Mouse (Mus musculus) hindbrain, embryonic 13.5 days (tissue): Measurements from ENCODE around the gene Sorl1. TPM values are rescaled to one million over a fixed set of nuclear protein-coding genes. Genes with fewer than 3 reads are reported as not detected.

Experiments used
- ATAC-seq: fragments of 200-750 bp; cut with Nextera tagmentation; 2 replicates; pipeline ENCODE4 v1.8.0; 2017; ENCODE audit warnings: moderate TSS enrichment; ENCODE audit not compliant: low FRiP score
- H3K27ac ChIP-seq: fragments of 300-500 bp; sonication (generic); 2 replicates; pipeline ENCODE4 v1.5.1; 2015; ENCODE audit warnings: inconsistent platforms, mild to moderate bottlenecking, moderate library complexity
- H3K27me3 ChIP-seq: fragments of 300-500 bp; sonication (generic); 2 replicates; pipeline ENCODE4 v1.6.1; 2015; ENCODE audit warnings: mild to moderate bottlenecking, inconsistent platforms
- H3K36me3 ChIP-seq: fragments of 300-500 bp; sonication (generic); 2 replicates; pipeline ENCODE4 v1.6.1; 2015; ENCODE audit warnings: mild to moderate bottlenecking, inconsistent platforms
- H3K4me1 ChIP-seq: fragments of 300-500 bp; sonication (generic); replicated peaks from 2 replicates; pipeline ENCODE4 v1.6.1; 2015; ENCODE audit warnings: inconsistent platforms
- H3K4me2 ChIP-seq: fragments of 300-500 bp; sonication (generic); 2 replicates; pipeline ENCODE4 v1.6.1; 2015; ENCODE audit warnings: inconsistent platforms, mild to moderate bottlenecking, moderate library complexity
- H3K4me3 ChIP-seq: fragments of 300-500 bp; sonication (generic); 2 replicates; pipeline ENCODE4 v1.5.1; 2015; ENCODE audit warnings: mild to moderate bottlenecking, inconsistent platforms
- H3K9ac ChIP-seq: fragments of 300-500 bp; sonication (generic); 2 replicates; pipeline ENCODE4 v1.6.1; 2015; ENCODE audit warnings: mild to moderate bottlenecking, inconsistent platforms
- H3K9me3 ChIP-seq: fragments of 300-500 bp; sonication (generic); 2 replicates; pipeline ENCODE4 v1.6.1; 2016; ENCODE audit warnings: inconsistent platforms
- WGBS: fragments of 180-500 bp; shearing (Covaris S2); methylation state at CpG from one replicate; pipeline ENCODE4 v1.1.7; 2015; 5-methylcytosine and 5-hydroxymethylcytosine counted together
- polyA plus RNA-seq: library from polyadenylated mRNA; unstranded; fragments of >200 nt; fragmentation: Nextera tagmentation; extraction: Ambion mirVana; gene quantifications from 2 replicates; pipeline ENCODE4 v1.2.1, GENCODE M21; 2015

Gene Sorl1
- polyA plus RNA-seq, 1 experiment from 2014 or later: 12.8 TPM

DNA sequence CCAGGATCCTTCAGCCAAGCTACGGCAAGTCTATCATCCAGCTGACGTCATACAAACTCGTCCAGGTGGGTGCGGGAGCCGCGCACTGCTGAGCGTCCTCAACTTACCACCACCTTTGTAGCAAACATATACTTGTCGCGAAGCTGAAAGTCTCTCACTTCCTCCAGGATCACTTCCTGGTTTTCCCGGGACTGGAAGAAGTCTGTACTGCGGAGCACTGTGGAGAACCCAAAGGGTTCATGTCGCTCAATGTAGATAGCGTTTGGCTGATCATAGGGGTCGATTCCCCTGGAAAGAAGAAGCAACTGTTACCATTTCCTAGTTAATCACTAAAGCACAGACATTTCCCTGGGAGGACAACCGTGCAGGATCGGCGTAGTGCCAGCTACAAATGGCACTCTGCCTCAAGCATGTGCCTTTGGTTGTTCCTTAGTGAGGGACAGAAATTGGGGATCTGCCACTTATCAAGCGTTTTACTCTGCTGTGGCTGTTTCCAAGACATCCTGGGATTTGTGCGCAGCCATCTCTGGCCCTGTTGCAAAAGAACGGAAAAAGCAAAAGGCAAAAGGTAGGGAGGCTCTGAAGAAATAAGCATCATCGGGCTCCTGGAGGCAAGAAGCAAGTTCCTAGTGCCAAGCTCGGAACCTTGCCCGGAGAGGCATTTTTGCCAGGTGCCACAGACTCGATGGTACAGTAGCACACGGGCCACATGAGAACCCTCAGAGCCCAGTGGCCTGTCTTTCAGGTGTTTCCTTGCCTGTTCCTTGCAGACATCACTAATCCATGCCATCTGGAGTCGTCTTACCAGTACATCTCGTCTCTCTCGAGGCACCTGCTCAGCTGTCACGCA, 42.2 kb downstream of the Sorl1 start:
- Histone ChIP-seq H3K9ac (no peak overlapping the region), H3K27me3 (no peaks in the 10 kb centered on the region), H3K36me3 (peaks cover 31% of the 10 kb centered on the region), H3K4me3 (no peak overlapping the region), H3K27ac (no peak overlapping the region), H3K4me1 (no peaks in the 10 kb centered on the region; the same call in 1 of the 2 replicates), H3K4me2 (no peak overlapping the region), H3K9me3 (no peaks in the 10 kb centered on the region)
- WGBS: 96% methylated on average over 29 of the region's 29 CpGs
- no peak for ATAC-seq

DNA sequence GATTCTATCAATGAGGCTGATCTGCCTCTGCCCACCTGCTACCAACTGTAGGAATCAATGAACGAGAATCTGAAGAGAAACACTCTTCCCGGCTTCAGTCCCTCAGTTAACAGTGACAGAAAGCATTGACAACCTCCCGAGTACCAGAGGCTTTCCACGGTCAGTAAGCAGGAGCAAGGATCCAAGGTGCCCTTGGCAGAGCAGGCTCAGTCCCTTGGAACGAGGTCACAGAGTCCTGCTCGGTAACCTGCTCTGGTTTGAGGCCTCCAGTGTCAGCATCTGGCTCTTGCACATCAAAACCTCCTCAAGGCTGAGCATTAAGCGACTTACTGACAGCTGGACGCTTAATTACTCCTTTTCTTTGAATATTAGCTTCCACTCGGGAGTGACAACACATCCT, 43.4 kb downstream of the Sorl1 start:
- no peaks in the 10 kb centered on the region; the same call in 1 of the 2 replicates for H3K4me1 ChIP-seq
- H3K4me2 ChIP-seq: no peak overlapping the region
- no peak overlapping the region for H3K4me3 ChIP-seq
- no peaks in the 10 kb centered on the region for H3K27me3 ChIP-seq
- H3K9me3 ChIP-seq: no peaks in the 10 kb centered on the region
- peaks cover 37% of the 10 kb centered on the region for H3K36me3 ChIP-seq
- no peak overlapping the region for H3K27ac ChIP-seq
- WGBS: 79% methylated on average over 9 of the region's 9 CpGs
- no peak for ATAC-seq
- no peak overlapping the region for H3K9ac ChIP-seq

DNA sequence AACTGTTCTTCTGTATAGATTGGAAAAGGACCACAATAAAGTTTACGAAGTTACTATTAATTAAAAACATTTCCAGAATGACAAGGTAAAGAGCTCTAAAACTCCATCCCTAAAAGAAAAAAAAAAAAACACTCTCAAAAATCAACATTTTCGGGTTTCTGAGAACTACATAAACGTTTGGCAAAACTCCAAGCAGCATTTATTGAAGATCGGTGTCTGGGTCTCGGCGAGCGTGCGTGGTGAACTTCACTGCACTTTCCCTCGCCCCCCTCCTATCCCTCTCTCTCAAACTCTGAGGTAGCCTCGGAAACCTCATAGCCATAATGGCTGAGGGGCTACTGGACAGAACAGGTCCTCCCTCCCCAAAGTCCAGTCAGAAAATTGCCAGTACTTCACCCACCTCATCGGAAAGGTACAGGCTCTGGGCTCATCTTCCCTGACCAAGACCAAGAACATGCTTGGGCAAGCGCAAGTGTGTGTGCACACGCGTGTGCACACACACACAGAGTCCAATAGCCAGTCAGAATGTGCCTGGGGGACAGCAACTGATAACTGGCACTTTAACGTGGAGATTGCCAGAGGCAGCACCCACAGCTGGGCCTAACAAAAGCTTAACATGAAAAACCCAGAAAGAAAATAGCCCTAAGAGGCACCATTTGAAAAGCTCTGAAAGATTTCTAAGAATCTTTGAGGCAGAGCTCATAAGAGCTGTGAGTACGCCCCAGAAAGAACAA, 46.8 kb downstream of the Sorl1 start:
- Histone ChIP-seq H3K4me3 (no peak overlapping the region), H3K9me3 (no peaks in the 10 kb centered on the region), H3K4me1 (peaks cover 2% of the 10 kb centered on the region; the same call in 1 of the 2 replicates), H3K27me3 (no peaks in the 10 kb centered on the region), H3K36me3 (peaks cover 37% of the 10 kb centered on the region), H3K4me2 (no peak overlapping the region), H3K9ac (no peak overlapping the region), H3K27ac (no peak overlapping the region)
- no peak for ATAC-seq
- WGBS: 89% methylated on average over 16 of the region's 16 CpGs

DNA sequence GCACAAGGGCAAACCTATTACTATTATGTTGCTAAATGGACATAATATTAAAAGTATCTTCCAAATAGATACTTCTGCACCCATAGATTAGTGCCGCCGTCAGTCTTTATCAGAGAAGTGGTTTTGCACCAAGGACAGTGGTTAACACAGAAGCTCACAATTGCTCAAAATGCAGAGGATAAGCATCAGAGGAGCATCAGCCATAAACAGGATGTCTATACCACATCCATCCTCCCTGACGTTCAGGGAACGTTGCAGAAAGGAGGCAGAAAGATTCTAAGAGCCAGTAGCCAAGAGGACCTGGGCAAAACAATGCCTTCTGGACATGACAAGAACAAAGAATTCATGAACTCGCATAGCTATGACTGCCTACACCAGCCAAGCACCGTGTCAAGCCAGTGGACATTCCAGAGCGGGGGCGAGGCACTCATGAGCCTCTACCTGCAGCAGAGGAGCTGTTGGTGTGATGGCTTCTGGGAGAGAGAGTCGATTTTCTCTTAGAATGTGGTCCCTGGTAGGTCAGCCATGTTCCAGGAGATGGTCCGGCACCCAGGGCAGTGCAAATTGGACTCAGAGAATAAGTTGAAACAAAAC, 47.7 kb downstream of the Sorl1 start:
- Histone ChIP-seq H3K4me3 (no peak overlapping the region), H3K4me1 (peaks cover 11% of the 10 kb centered on the region), H3K27ac (no peak overlapping the region), H3K4me2 (no peak overlapping the region), H3K9me3 (no peaks in the 10 kb centered on the region), H3K27me3 (no peaks in the 10 kb centered on the region), H3K9ac (no peak overlapping the region), H3K36me3 (peaks cover 29% of the 10 kb centered on the region)
- WGBS: 93% methylated on average over 10 of the region's 10 CpGs
- no peak for ATAC-seq

DNA sequence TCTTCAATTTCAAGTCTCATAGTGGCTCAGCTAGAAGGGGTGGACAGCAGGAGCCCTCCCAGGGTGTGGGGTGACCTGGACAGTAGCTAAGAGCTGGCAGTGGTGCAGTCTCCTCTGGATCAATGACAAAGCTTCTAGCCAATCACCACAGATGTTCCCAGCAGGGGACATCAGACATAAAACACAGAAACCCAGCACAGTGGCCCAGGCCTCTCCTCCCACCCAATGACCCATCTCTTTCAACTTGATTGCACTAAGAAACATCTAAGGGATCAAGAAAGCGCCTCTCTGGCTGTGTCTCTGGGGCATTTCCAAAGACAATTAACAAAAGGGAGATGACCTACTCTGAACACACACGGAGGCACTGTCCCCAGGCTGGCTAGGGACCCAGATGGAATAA, 48.9 kb downstream of the Sorl1 start:
- Histone ChIP-seq H3K9ac (no peak overlapping the region), H3K27me3 (no peaks in the 10 kb centered on the region), H3K27ac (no peak overlapping the region), H3K4me3 (no peak overlapping the region), H3K4me2 (no peak overlapping the region), H3K36me3 (peaks cover 27% of the 10 kb centered on the region), H3K9me3 (no peaks in the 10 kb centered on the region), H3K4me1 (peaks cover 13% of the 10 kb centered on the region; the same call in 1 of the 2 replicates)
- ATAC-seq: no peak
- 22% methylated on average over 2 of the region's 2 CpGs for WGBS

DNA sequence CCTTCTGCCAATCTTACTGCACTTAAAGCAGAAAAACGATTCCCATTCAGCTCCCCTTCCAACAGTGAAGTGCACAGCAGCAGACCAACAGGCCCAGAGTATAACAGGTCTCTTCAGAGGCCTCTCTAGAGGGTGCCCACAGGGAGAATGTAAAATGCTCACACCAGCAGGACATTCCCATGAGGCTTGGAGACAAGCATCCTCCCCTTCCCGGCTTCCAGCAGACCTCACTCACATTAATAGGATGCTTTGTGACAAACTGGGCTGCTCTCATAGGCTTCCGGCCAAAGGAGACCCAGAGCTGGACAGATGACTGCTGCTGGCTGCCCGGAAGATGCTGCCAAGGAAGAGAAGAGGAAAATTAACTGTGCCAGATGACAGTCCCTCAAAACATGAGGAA, 52.1 kb downstream of the Sorl1 start:
- no peak overlapping the region for H3K4me2 ChIP-seq
- H3K9ac ChIP-seq: no peak overlapping the region
- 52% methylated on average over 4 of the region's 4 CpGs for WGBS
- peaks cover 19% of the 10 kb centered on the region for H3K36me3 ChIP-seq
- H3K27ac ChIP-seq: peak overlapping the region; percentile 14; the same call in 1 of the 2 replicates
- H3K4me1 ChIP-seq: peaks cover 32% of the 10 kb centered on the region
- H3K27me3 ChIP-seq: no peaks in the 10 kb centered on the region
- no peak for ATAC-seq
- H3K9me3 ChIP-seq: no peaks in the 10 kb centered on the region
- no peak overlapping the region for H3K4me3 ChIP-seq

DNA sequence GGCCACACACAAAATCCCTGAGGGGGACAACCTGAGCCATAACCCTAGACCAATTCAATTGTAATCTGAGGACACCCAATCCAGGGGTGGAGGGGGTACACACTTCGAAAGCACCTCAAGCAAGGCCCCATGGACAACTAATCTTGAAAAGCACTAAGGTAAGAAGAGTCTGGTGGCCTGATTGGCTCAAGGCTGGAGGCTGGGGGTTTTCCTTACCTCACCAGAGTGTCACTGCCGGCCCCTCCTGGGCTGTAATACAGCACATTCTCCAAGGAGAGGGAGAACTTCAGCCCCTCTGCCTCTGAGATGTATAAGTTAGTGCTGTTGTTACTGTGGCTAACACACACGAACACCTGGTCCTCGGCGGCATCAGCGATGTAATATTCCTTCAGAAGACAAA, 53.2 kb downstream of the Sorl1 start:
- peaks cover 33% of the 10 kb centered on the region for H3K4me1 ChIP-seq
- WGBS: 93% methylated on average over 6 of the region's 6 CpGs
- H3K27me3 ChIP-seq: no peaks in the 10 kb centered on the region
- H3K36me3 ChIP-seq: peaks cover 12% of the 10 kb centered on the region; the same call in 1 of the 2 replicates
- ATAC-seq: no peak
- H3K9ac ChIP-seq: no peak overlapping the region
- H3K9me3 ChIP-seq: no peaks in the 10 kb centered on the region
- no peak overlapping the region for H3K4me3 ChIP-seq
- no peak overlapping the region for H3K27ac ChIP-seq
- H3K4me2 ChIP-seq: no peak overlapping the region

DNA sequence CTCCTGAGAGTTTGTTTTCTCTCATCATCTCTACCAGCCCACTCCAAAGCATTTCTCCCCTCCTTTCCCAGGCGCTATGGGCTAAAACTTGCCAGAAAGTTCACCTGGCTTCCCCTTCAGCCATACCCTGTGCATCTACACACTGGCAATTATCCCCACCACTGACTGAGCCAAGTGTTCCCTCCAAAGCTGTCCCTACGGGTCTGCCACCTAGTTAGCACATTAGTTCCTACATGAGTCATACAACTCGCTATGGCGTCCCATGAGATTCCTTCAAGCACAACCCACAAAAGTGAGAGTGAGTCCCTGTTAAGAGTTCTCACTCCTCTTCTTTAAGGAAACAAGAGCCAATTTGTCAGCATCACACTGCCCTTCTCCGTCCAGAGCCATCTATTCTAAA, 54.6 kb downstream of the Sorl1 start:
- no peak overlapping the region for H3K4me2 ChIP-seq
- no peak for ATAC-seq
- H3K36me3 ChIP-seq: peaks cover 12% of the 10 kb centered on the region; the same call in 1 of the 2 replicates
- H3K4me1 ChIP-seq: peaks cover 33% of the 10 kb centered on the region
- no peak overlapping the region for H3K27ac ChIP-seq
- WGBS: 92% methylated on average over 5 of the region's 5 CpGs
- H3K27me3 ChIP-seq: no peaks in the 10 kb centered on the region
- no peaks in the 10 kb centered on the region for H3K9me3 ChIP-seq
- no peak overlapping the region for H3K9ac ChIP-seq
- H3K4me3 ChIP-seq: no peak overlapping the region

DNA sequence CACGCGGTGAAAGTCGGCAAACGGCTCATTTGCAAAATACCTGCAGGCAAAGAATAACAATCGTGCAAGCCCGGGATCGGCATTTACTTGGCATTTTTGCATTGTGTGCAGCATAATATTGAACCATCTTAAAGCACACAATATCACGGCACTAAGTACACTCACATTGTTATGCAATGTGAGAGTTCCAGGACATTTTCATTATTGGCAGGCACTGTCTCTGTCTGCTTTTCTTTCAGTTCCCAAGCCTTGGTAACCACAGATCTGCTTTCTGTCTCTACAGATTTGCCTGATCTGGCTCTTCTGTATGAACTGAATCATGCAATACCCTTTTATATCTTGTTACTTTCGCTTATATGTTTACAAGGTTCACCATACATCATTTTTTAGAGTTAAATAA, 56.1 kb downstream of the Sorl1 start:
- Histone ChIP-seq H3K4me2 (no peak overlapping the region), H3K27ac (peak overlapping the region; percentile 44), H3K9me3 (no peaks in the 10 kb centered on the region), H3K27me3 (no peaks in the 10 kb centered on the region), H3K4me3 (no peak overlapping the region), H3K9ac (no peak overlapping the region), H3K4me1 (peaks cover 33% of the 10 kb centered on the region), H3K36me3 (peaks cover 23% of the 10 kb centered on the region)
- 63% methylated on average over 9 of the region's 9 CpGs for WGBS
- ATAC-seq: no peak

DNA sequence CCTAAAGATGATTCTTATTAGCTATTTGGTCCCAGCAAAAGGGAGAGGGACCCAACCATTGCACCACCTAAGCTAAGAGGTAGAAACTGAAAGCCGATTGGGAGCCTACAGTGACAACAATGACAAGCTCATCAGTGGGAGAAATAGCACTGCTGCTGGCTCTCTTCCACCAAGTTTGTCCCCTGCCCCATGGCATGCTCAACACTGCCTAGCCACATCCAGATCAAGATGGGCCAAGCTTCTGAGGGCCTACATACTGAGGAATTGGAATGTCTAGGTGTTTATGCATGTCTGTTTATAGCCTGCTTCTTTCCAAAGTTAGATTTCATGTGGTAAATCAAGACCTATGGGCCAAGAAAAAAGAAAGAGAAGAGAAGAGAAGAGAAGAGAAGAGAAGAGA, 58.3 kb downstream of the Sorl1 start:
- WGBS: 90% methylated on average over 1 of the region's 1 CpGs
- Histone ChIP-seq H3K27me3 (no peaks in the 10 kb centered on the region), H3K36me3 (peaks cover 27% of the 10 kb centered on the region), H3K27ac (no peak overlapping the region), H3K4me2 (no peak overlapping the region), H3K9ac (no peak overlapping the region), H3K4me1 (peaks cover 19% of the 10 kb centered on the region), H3K9me3 (no peaks in the 10 kb centered on the region), H3K4me3 (no peak overlapping the region)
- no peak for ATAC-seq

DNA sequence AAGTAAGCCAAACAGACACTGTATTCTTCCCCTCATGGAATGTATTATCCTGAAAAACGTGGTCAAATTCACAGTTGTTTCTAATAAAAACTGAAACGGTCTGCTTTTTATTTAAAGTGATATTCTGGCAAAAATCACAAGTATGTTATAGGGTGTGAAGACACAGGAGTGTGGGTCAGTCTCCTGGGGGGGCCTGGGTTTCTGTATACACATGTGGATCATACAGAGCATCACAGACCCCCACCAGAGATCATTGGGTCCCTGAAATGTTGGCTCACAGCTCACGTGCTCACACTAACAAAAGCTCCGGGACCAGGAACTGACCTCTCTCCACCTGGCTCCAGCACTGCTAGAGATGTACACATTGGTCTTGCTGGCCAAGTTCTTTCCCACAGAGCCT, 60.7 kb downstream of the Sorl1 start:
- 80% methylated on average over 4 of the region's 4 CpGs for WGBS
- ATAC-seq: no peak
- Histone ChIP-seq H3K27me3 (no peaks in the 10 kb centered on the region), H3K4me2 (no peak overlapping the region), H3K4me1 (peaks cover 11% of the 10 kb centered on the region; the same call in 1 of the 2 replicates), H3K4me3 (no peak overlapping the region), H3K9me3 (no peaks in the 10 kb centered on the region), H3K9ac (no peak overlapping the region), H3K27ac (no peak overlapping the region), H3K36me3 (peaks cover 17% of the 10 kb centered on the region)

DNA sequence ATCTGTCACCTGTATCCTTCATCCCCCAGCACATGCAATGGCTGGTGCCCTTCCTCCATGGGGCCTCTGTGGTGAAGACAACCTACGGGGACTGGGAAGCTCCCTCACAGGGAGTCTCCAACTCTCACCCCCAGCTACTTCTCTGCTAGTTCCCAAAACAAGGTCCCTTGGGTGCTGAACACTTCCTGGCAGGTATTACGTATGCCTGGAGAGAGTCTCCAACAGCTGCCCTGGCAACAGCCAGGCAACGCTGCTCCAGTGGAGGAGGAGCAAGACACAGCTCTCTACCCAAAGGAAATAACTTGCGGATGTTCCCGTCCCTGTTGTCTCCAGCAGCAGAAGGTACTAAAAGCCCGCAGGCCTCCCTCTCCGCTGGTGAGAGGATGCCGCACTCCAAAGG, 61.8 kb downstream of the Sorl1 start:
- no peak for ATAC-seq
- peaks cover 3% of the 10 kb centered on the region; the same call in 1 of the 2 replicates for H3K4me1 ChIP-seq
- 79% methylated on average over 8 of the region's 8 CpGs for WGBS

More for the DNA sequence above, 61.8 kb downstream of the Sorl1 start:
- Histone ChIP-seq H3K9me3 (no peaks in the 10 kb centered on the region), H3K27me3 (no peaks in the 10 kb centered on the region), H3K9ac (no peak overlapping the region), H3K4me2 (no peak overlapping the region), H3K27ac (no peak overlapping the region), H3K4me3 (no peak overlapping the region), H3K36me3 (peaks cover 17% of the 10 kb centered on the region)
